ENCODE assay signal across 8 mouse cellular contexts in the genomic region with DNA sequence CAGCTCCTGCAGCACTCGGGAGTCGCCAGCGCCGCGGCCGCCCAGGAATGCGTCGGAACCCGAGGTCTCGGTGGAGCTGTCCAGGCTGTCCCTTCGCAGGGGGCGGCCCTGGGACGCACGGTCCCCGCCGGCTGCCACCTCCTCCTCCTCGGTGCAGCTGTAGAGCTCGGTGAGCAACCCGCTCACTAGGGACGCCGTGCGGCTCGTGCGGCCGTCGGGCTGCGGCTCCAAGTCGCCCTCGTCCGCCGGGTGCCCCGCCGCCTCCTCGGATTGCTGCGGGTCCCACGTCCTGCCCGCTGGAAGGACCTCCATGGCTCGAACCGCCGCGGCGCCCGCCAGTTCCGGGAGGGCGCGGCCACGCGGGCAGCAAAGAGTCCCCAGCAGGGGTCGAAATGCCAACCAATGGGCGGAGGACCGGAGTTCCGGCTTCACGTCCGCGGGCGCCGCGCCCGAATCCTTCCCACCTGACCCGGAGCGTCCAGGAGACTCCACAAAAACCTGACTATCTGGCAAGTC. TPM values are rescaled to one million over a fixed set of nuclear protein-coding genes. Genes with fewer than 3 reads are reported as not detected.
A peak's percentile ranks its signal among the peaks of the same experiment; 100 is the strongest.
DNase-seq lines count a peak whose midpoint lies in the region; ATAC-seq and TF ChIP-seq lines count a peak whose summit lies in the region.

A gene (minus strand): TSS at position 213 of the 516 bp plus-strand sequence.

- peak within 1 kb of the TSS; percentile 68 for H3K4me3 ChIP-seq in spleen, adult 2 months (ENCODE audit: extremely low read depth, insufficient read depth, insufficient read length)
- H3K4me3 ChIP-seq in heart, adult 2 months: peak within 1 kb of the TSS; percentile 81
- H3K4me3 ChIP-seq in intestine, postnatal 0 days (ENCODE audit: low read depth, low read length): peak within 1 kb of the TSS; percentile 67
- peak within 1 kb of the TSS; percentile 47 for H3K4me3 ChIP-seq in limb, embryonic 15.5 days
- H3K4me3 ChIP-seq in midbrain, embryonic 14.5 days (replicated peaks; ENCODE audit: low read depth, low read length): peak within 1 kb of the TSS; percentile 43

- H3K27me3 ChIP-seq in spleen, adult 2 months (ENCODE audit: control insufficient read depth, insufficient read depth, low read length): peaks cover 14% of the 10 kb centered on the region
- no peaks in the 10 kb centered on the region for H3K27me3 ChIP-seq in heart, adult 2 months (ENCODE audit: control insufficient read depth, insufficient read depth, low read length)
- H3K27me3 ChIP-seq in intestine, postnatal 0 days (replicated peaks; ENCODE audit: control insufficient read depth, insufficient read depth, low read length): no peaks in the 10 kb centered on the region
- peaks cover 38% of the 10 kb centered on the region for H3K27me3 ChIP-seq in limb, embryonic 15.5 days
- peaks cover 29% of the 10 kb centered on the region for H3K27me3 ChIP-seq in midbrain, embryonic 14.5 days (ENCODE audit: control insufficient read depth, insufficient read depth, low read length)

- ATAC-seq in intestine, postnatal 0 days: peak; percentile 83
- ATAC-seq in limb, embryonic 15.5 days (ENCODE audit: insufficient number of reproducible peaks, low FRiP score, low TSS enrichment, low read depth): peak; percentile 69; the same call in 1 of the 2 replicates
- no peak; the same call in 1 of the 2 replicates for ATAC-seq in midbrain, embryonic 14.5 days (ENCODE audit: low FRiP score, low TSS enrichment)

- H3K9ac ChIP-seq in heart, adult 2 months (ENCODE audit: low read depth, low read length): peak within 1 kb of the TSS; percentile 78
- H3K9ac ChIP-seq in intestine, postnatal 0 days (ENCODE audit: low read depth, low read length): peak within 1 kb of the TSS; percentile 76
- H3K9ac ChIP-seq in limb, embryonic 15.5 days: peak within 1 kb of the TSS; percentile 11; the same call in 1 of the 2 replicates
- H3K9ac ChIP-seq in midbrain, embryonic 14.5 days (replicated peaks; ENCODE audit: low read length): peak within 1 kb of the TSS; percentile 40

- peak in 1 of 2 experiments; percentile 36 for DNase-seq in spleen, adult 2 months (ENCODE audit: low read depth in 1 of 2, low spot score in 2 of 2)
- DNase-seq in spleen, postnatal 14 days (ENCODE audit: low spot score in 2 of 2): no peak
- DNase-seq in cerebellum, postnatal 25 days: peak; percentile 55 to 75
- peak; percentile 77 to 81 for DNase-seq in heart, adult 2 months
- DNase-seq in midbrain, embryonic 14.5 days: peak; percentile 58
- DNase-seq in urinary bladder, postnatal 4 days (ENCODE audit: low spot score in 2 of 2): peak; percentile 49 to 64

- TF ChIP-seq POLR2A in spleen, adult 2 months (IDR thresholded peaks at IDR 0.05; ENCODE audit: low read depth, low read length): no peak
- TF ChIP-seq POLR2A in heart, adult 2 months (IDR thresholded peaks at IDR 0.05; ENCODE audit: insufficient read depth, low read depth, low read length): no peak

- no peaks in the 10 kb centered on the region for H3K9me3 ChIP-seq in intestine, postnatal 0 days (ENCODE audit: control insufficient read depth)
- no peaks in the 10 kb centered on the region for H3K9me3 ChIP-seq in limb, embryonic 15.5 days
- H3K9me3 ChIP-seq in midbrain, embryonic 14.5 days (ENCODE audit: control insufficient read depth, low read length): no peaks in the 10 kb centered on the region

- H3K4me1 ChIP-seq in spleen, adult 2 months (ENCODE audit: control insufficient read depth, insufficient read depth, insufficient read length): peaks cover 8% of the 10 kb centered on the region
- H3K4me1 ChIP-seq in heart, adult 2 months (ENCODE audit: control insufficient read depth, insufficient read depth, low read length): peaks cover 3% of the 10 kb centered on the region
- 0 out of 2 replicates have a peak, but pooled peaks cover 3% of the 10 kb centered on the region for H3K4me1 ChIP-seq in intestine, postnatal 0 days (replicated peaks; ENCODE audit: control insufficient read depth, insufficient read depth, low read length)
- peaks cover 17% of the 10 kb centered on the region for H3K4me1 ChIP-seq in limb, embryonic 15.5 days
- peaks cover 8% of the 10 kb centered on the region for H3K4me1 ChIP-seq in midbrain, embryonic 14.5 days (ENCODE audit: control insufficient read depth, insufficient read depth, low read length)

- H3K4me2 ChIP-seq in intestine, postnatal 0 days (replicated peaks; ENCODE audit: low read depth): peak within 1 kb of the TSS; percentile 87
- peak within 1 kb of the TSS; percentile 90 for H3K4me2 ChIP-seq in limb, embryonic 15.5 days
- peak within 1 kb of the TSS; percentile 86 for H3K4me2 ChIP-seq in midbrain, embryonic 14.5 days (ENCODE audit: low read length)

- no peaks in the 10 kb centered on the region for H3K36me3 ChIP-seq in spleen, adult 2 months (ENCODE audit: control insufficient read depth, insufficient read depth, low read length)
- H3K36me3 ChIP-seq in heart, adult 2 months (ENCODE audit: control insufficient read depth, insufficient read depth, low read length): no peaks in the 10 kb centered on the region
- no peaks in the 10 kb centered on the region for H3K36me3 ChIP-seq in intestine, postnatal 0 days (ENCODE audit: control insufficient read depth, insufficient read depth)
- no peaks in the 10 kb centered on the region for H3K36me3 ChIP-seq in limb, embryonic 15.5 days
- no peaks in the 10 kb centered on the region for H3K36me3 ChIP-seq in midbrain, embryonic 14.5 days (ENCODE audit: control insufficient read depth, insufficient read depth, low read length)

- intact Hi-C loops in heart, adult 2 months (cut with DNase I): no loop called here

- TF ChIP-seq CTCF in spleen, adult 2 months (IDR thresholded peaks at IDR 0.05; ENCODE audit: extremely low read depth, insufficient read depth, insufficient read length, insufficient replicate concordance): no peak
- peak; percentile 43 for TF ChIP-seq CTCF in heart, adult 2 months (IDR thresholded peaks at IDR 0.05)
- peak; percentile 49 for TF ChIP-seq CTCF in intestine, postnatal 0 days (IDR thresholded peaks at IDR 0.05; ENCODE audit: low read depth)

- no peak for TF ChIP-seq EP300 in heart, adult 2 months (IDR thresholded peaks at IDR 0.05; ENCODE audit: insufficient read depth, low read depth, low read length)

- WGBS in spleen, adult 2 months: under 1% methylated on average over 61 of the region's 61 CpGs
- WGBS in heart, adult 2 months: under 1% methylated on average over 59 of the region's 61 CpGs
- WGBS in intestine, postnatal 0 days: 0% methylated on average over 61 of the region's 61 CpGs
- under 1% methylated on average over 59 of the region's 61 CpGs for WGBS in limb, embryonic 15.5 days
- WGBS in midbrain, embryonic 14.5 days: under 1% methylated on average over 54 of the region's 61 CpGs

- no peak within 1 kb of the TSS for H3K27ac ChIP-seq in spleen, adult 2 months (ENCODE audit: insufficient read depth, low read length)
- H3K27ac ChIP-seq in heart, adult 2 months: peak within 1 kb of the TSS; percentile 3
- peak within 1 kb of the TSS; percentile 83 for H3K27ac ChIP-seq in intestine, postnatal 0 days (ENCODE audit: low read depth, low read length)
- H3K27ac ChIP-seq in limb, embryonic 15.5 days: no peak within 1 kb of the TSS
- H3K27ac ChIP-seq in midbrain, embryonic 14.5 days (replicated peaks; ENCODE audit: low read depth, low read length): no peak within 1 kb of the TSS

- no peaks in the 10 kb centered on the region for H3K79me2 ChIP-seq in heart, adult 2 months (replicated peaks; ENCODE audit: control insufficient read depth, insufficient read depth, low read length)

RNA-seq across cellular contexts. Expression of the gene that starts here (rescaled TPM):
- 0.78 and 1.3 TPM in 2 replicates for polyA plus RNA-seq in spleen, adult 2 months (2012; rRNA removed)
- total RNA-seq in heart, adult 2 months (2021): 1 to 10 TPM; 1.8 to 1.9 TPM
- polyA plus RNA-seq in heart, adult 2 months (2012; rRNA removed): 0.61 and 0.91 TPM in 2 replicates
- 2.8 and 2.9 TPM in 2 replicates for polyA plus RNA-seq in intestine, postnatal 0 days (2015; fragmentation: Nextera tagmentation; extraction: Ambion mirVana)
- 1.1 TPM in 2 replicates for polyA plus RNA-seq in limb, embryonic 15.5 days (2015; fragmentation: Nextera tagmentation; extraction: Ambion mirVana)
- polyA plus RNA-seq in midbrain, embryonic 14.5 days (2014; fragmentation: Nextera tagmentation; extraction: Ambion mirVana): 16.6 and 17.0 TPM in 2 replicates

Comparison
In these comparisons a context has a peak if more than half of its experiments do, and no peak if none do; other contexts are left out.
1. DNase-seq: peak in cerebellum, postnatal 25 days (2 of 2), heart, adult 2 months (2 of 2), midbrain, embryonic 14.5 days (single experiment) and urinary bladder, postnatal 4 days (2 of 2); none in spleen, postnatal 14 days (0 of 2).
2. H3K27ac ChIP-seq: peak in heart, adult 2 months (single experiment) and intestine, postnatal 0 days (single experiment); none in spleen, adult 2 months (single experiment), limb, embryonic 15.5 days (single experiment) and midbrain, embryonic 14.5 days (single experiment).
3. H3K9ac ChIP-seq: peak in every context shown above with its lines; median percentile 78 in heart, adult 2 months; 76 in intestine, postnatal 0 days; 40 in midbrain, embryonic 14.5 days; 11 in limb, embryonic 15.5 days.
4. Peak in every context shown above with its lines, with median percentiles within 50 percentile points of each other: H3K4me3 ChIP-seq and H3K4me2 ChIP-seq.